Mouse (Mus musculus) liver, embryonic 13.5 days (tissue): Measurements from ENCODE around the gene Adam26b. TPM values are rescaled to one million over a fixed set of nuclear protein-coding genes. Genes with fewer than 3 reads are reported as not detected.
"Not testable (repeated sequence)": the region's sequence is repeated elsewhere in the genome, so short reads cannot be mapped to it uniquely, and the experiment has no call there.

Experiments
- ATAC-seq: fragments of 200-750 bp; cut with Nextera tagmentation; 2 replicates; pipeline ENCODE4 v1.8.0; 2017; ENCODE audit warnings: low read depth, mild to moderate bottlenecking, moderate number of reproducible peaks, moderate library complexity
- DNase-seq: peaks from one replicate; pipeline ENCODE4 v3.0.0; 2022
- H3K27ac ChIP-seq: fragments of 300-500 bp; sonication (generic); 2 replicates; pipeline ENCODE4 v1.5.1; 2015; ENCODE audit warnings: moderate library complexity, mild to moderate bottlenecking, inconsistent platforms
- H3K27me3 ChIP-seq: fragments of 300-500 bp; sonication (generic); 2 replicates; pipeline ENCODE4 v1.6.1; 2015; ENCODE audit warnings: mild to moderate bottlenecking, inconsistent platforms
- H3K36me3 ChIP-seq: fragments of 300-500 bp; sonication (generic); 2 replicates; pipeline ENCODE4 v1.6.1; 2015; ENCODE audit warnings: mild to moderate bottlenecking, inconsistent platforms
- H3K4me1 ChIP-seq: fragments of 300-500 bp; sonication (generic); replicated peaks from 2 replicates; pipeline ENCODE4 v1.6.1; 2015; ENCODE audit warnings: inconsistent platforms
- H3K4me2 ChIP-seq: fragments of 300-500 bp; sonication (generic); 2 replicates; pipeline ENCODE4 v1.6.1; 2015; ENCODE audit warnings: inconsistent platforms, mild to moderate bottlenecking, moderate library complexity
- H3K4me3 ChIP-seq: fragments of 300-500 bp; sonication (generic); replicated peaks from 2 replicates; pipeline ENCODE4 v1.5.1; 2015; ENCODE audit warnings: mild to moderate bottlenecking, inconsistent platforms
- H3K9ac ChIP-seq: fragments of 300-500 bp; sonication (generic); 2 replicates; pipeline ENCODE4 v1.6.1; 2015; ENCODE audit warnings: mild to moderate bottlenecking, inconsistent platforms
- H3K9me3 ChIP-seq: fragments of 300-500 bp; sonication (generic); replicated peaks from 2 replicates; pipeline ENCODE4 v1.6.1; 2016; ENCODE audit warnings: inconsistent platforms
- WGBS: fragments of 180-500 bp; shearing (Covaris S2); methylation state at CpG from one replicate; pipeline ENCODE4 v1.1.7; 2015; ENCODE audit not compliant: insufficient replicate concordance; 5-methylcytosine and 5-hydroxymethylcytosine counted together
- polyA plus RNA-seq: library from polyadenylated mRNA; unstranded; fragments of >200 nt; fragmentation: Nextera tagmentation; extraction: Ambion mirVana; gene quantifications from 2 replicates; pipeline ENCODE4 v1.2.1, GENCODE M21; 2015

Gene Adam26b
- polyA plus RNA-seq: not detected in 2 replicates

DNA sequence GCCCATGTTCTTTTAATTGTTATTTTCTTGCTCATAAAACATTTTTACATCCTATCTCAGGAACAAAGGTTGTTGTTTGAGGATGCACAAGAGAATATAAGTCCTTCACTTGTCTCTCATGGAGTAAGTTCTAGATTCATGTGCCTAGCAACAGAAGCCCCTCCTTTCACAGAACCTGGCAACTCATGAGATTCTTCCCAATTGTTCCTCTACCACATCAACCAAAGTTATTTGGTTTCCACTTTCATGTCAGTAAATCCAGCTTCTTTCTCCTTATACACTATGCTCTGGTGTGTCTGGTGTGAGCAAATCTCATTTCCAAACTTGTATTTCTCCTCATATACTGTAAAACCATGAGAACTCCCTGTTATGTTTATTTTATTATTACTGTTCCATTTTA lies at the start of gene Adam26b:
Gene Adam26b (minus strand): TSS at position 101 of the 400 bp plus-strand sequence.
- H3K36me3 ChIP-seq, H3K9me3 ChIP-seq, H3K4me2 ChIP-seq, DNase-seq, ATAC-seq, H3K9ac ChIP-seq, H3K4me3 ChIP-seq, H3K27ac ChIP-seq, H3K4me1 ChIP-seq, H3K27me3 ChIP-seq: not testable (repeated sequence)

DNA sequence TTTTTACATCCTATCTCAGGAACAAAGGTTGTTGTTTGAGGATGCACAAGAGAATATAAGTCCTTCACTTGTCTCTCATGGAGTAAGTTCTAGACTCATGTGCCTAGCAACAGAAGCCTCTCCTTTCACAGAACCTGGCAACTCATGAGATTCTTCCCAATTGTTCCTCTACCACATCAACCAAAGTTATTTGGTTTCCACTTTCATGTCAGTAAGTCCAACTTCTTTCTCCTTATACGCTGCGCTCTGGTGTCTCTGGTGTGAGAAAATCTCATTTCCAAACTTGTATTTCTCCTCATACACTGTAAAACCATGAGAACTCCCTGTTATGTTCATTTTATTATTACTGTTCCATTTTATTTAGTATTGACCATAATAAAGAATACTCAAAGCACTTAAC lies 48.7 kb upstream of the Adam26b start, which contains the start of gene Adam26a:
Gene Adam26a (minus strand): TSS at position 101 of the 400 bp plus-strand sequence.
- WGBS: 65% methylated on average over 2 of the region's 2 CpGs
- H3K4me1 ChIP-seq, H3K4me2 ChIP-seq, H3K27ac ChIP-seq, H3K27me3 ChIP-seq, DNase-seq, H3K4me3 ChIP-seq, ATAC-seq, H3K9me3 ChIP-seq, H3K36me3 ChIP-seq, H3K9ac ChIP-seq: not testable (repeated sequence)

Other genes starting within 250 kb of the Adam26b start
- gene Zfp42, start 221.1 kb downstream of the Adam26b start, polyA plus RNA-seq: not detected in 2 replicates
- not detected in 2 replicates for gene Adam26a, start 48.6 kb upstream of the Adam26b start, polyA plus RNA-seq
- not detected in 2 replicates for gene Gm5346, start 99.2 kb upstream of the Adam26b start, polyA plus RNA-seq
- gene Adam34, start 181.9 kb upstream of the Adam26b start, polyA plus RNA-seq: not detected in 2 replicates